In the genomic region with DNA sequence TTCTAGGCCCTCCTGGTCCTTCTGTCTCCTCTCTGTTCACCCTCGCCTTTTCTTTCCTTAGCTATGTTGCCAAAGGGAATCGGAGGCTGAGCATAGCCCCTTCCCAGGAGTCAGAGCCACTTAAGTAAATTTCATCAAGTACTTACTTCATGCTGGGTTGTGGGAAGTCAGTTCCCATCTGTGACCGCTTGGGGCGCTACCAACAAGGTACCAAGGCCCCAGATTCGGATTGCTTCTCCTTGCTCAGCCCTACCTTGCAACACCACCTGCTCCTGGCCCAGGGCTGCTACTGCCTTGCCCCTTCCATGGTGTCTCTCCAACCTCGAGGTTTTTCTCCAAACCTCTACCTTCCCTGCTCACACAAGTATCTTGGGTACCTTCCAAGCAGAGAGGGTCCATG, we compare ENCODE assay signal across 8 mouse cellular contexts. TPM values are rescaled to one million over a fixed set of nuclear protein-coding genes. Genes with fewer than 3 reads are reported as not detected.
DNase-seq lines count a peak whose midpoint lies in the region; ATAC-seq lines count a peak whose summit lies in the region.

No protein-coding gene starts in this region.

- peak; percentile 64 for ATAC-seq in megakaryocyte progenitor cell, adult 5-6 weeks (replicated peaks; ENCODE audit: poor library complexity)
- ATAC-seq in forebrain, embryonic 14.5 days = no peak
- no peak for ATAC-seq in inflammation-experienced regulatory T-cells, adult 6 months

- no peaks in the 10 kb centered on the region for H3K9me3 ChIP-seq in forebrain, embryonic 14.5 days (replicated peaks; ENCODE audit: control insufficient read depth, low read length)

- no peak overlapping the region for H3K4me3 ChIP-seq in forebrain, embryonic 14.5 days (ENCODE audit: low read depth, low read length)

- no peaks in the 10 kb centered on the region for H3K4me1 ChIP-seq in forebrain, embryonic 14.5 days (ENCODE audit: control insufficient read depth, insufficient read depth, low read length)

- H3K36me3 ChIP-seq in forebrain, embryonic 14.5 days (ENCODE audit: control insufficient read depth, insufficient read depth, low read length) = no peaks in the 10 kb centered on the region

- no peak overlapping the region for H3K27ac ChIP-seq in forebrain, embryonic 14.5 days (ENCODE audit: low read depth, low read length)

- DNase-seq in gastrocnemius, postnatal 10 days = peak; percentile 15
- no peak for DNase-seq in gastrocnemius, adult 8-10 months (ENCODE audit: low spot score in 2 of 2)
- DNase-seq in CD4-positive helper T cell, adult 2 months (ENCODE audit: low read depth, low spot score) = peak; percentile 47
- peak; percentile 31 for DNase-seq in c-Kit-negative CD71-positive TER-119-positive erythroid progenitor cells, embryonic 14.5 days (ENCODE audit: low read depth, low spot score)
- no peak for DNase-seq in forebrain, embryonic 14.5 days (ENCODE audit: low spot score)
- no peak for DNase-seq in heart, adult 11 months

- H3K9ac ChIP-seq in forebrain, embryonic 14.5 days (ENCODE audit: low read length) = no peak overlapping the region

- WGBS in forebrain, embryonic 14.5 days = 45% methylated on average over 6 of the region's 6 CpGs

- H3K27me3 ChIP-seq in forebrain, embryonic 14.5 days (replicated peaks; ENCODE audit: control insufficient read depth, insufficient read depth, low read length) = no peaks in the 10 kb centered on the region

- H3K4me2 ChIP-seq in forebrain, embryonic 14.5 days (ENCODE audit: low read length) = no peak overlapping the region

RNA-seq across cellular contexts. Expression of gene Ngef, which starts 5.3 kb away (rescaled TPM):
- total RNA-seq in gastrocnemius, postnatal 10 days (2021) = 1 to 10 TPM in 1 of 2 experiments, under 1 TPM in 1; 0.82 to 1.3 TPM
- total RNA-seq in gastrocnemius, adult 8-10 months (2022) = under 1 TPM in 3 of 4 experiments, not detected in 1; 0.13 to 0.19 (median 0.16) TPM
- total RNA-seq in megakaryocyte progenitor cell, adult 5-6 weeks (2015) = not detected in 2 replicates
- total RNA-seq in megakaryocyte progenitor cell, adult 5-6 weeks (2017) = not detected in 2 replicates
- polyA plus RNA-seq in forebrain, embryonic 14.5 days (2014; fragmentation: Nextera tagmentation; extraction: Ambion mirVana) = 8.0 and 13.8 TPM in 2 replicates
- polyA plus RNA-seq in inflammation-experienced regulatory T-cells, adult 6 months (2017; shearing (Covaris generic)) = not detected

RNA-seq across cellular contexts. Expression of gene Inpp5d, which starts 51.7 kb away (rescaled TPM):
- total RNA-seq in gastrocnemius, postnatal 10 days (2021) = 10 to 100 TPM in 1 of 2 experiments, 1 to 10 TPM in 1; 7.1 to 14.8 TPM
- 1 to 10 TPM; 1.8 to 3.9 (median 2.6) TPM for total RNA-seq in gastrocnemius, adult 8-10 months (2022)
- 57.6 and 66.3 TPM in 2 replicates for total RNA-seq in megakaryocyte progenitor cell, adult 5-6 weeks (2015)
- 67.8 and 85.6 TPM in 2 replicates for total RNA-seq in megakaryocyte progenitor cell, adult 5-6 weeks (2017)
- 3.3 and 5.3 TPM in 2 replicates for polyA plus RNA-seq in forebrain, embryonic 14.5 days (2014; fragmentation: Nextera tagmentation; extraction: Ambion mirVana)
- 100 to 1,000 TPM; 124 to 158 (median 135) TPM for polyA plus RNA-seq in inflammation-experienced regulatory T-cells, adult 6 months (2017; shearing (Covaris generic))

RNA-seq across cellular contexts. Expression of gene Neu2, which starts 58.7 kb away (rescaled TPM):
- total RNA-seq in gastrocnemius, postnatal 10 days (2021) = 10 to 100 TPM; 14.1 to 15.6 TPM
- 10 to 100 TPM in 3 of 4 experiments, 1 to 10 TPM in 1; 8.7 to 15.9 (median 12.2) TPM for total RNA-seq in gastrocnemius, adult 8-10 months (2022)
- not detected in 2 replicates for total RNA-seq in megakaryocyte progenitor cell, adult 5-6 weeks (2015)
- total RNA-seq in megakaryocyte progenitor cell, adult 5-6 weeks (2017) = not detected in 2 replicates
- 0.14 and 0.17 TPM in 2 replicates for polyA plus RNA-seq in forebrain, embryonic 14.5 days (2014; fragmentation: Nextera tagmentation; extraction: Ambion mirVana)
- polyA plus RNA-seq in inflammation-experienced regulatory T-cells, adult 6 months (2017; shearing (Covaris generic)) = not detected

Comparison
In these comparisons a context has a peak if more than half of its experiments do, and no peak if none do; other contexts are left out.
1. DNase-seq: peak in gastrocnemius, postnatal 10 days (single experiment), CD4-positive helper T cell, adult 2 months (single experiment) and c-Kit-negative CD71-positive TER-119-positive erythroid progenitor cells, embryonic 14.5 days (single experiment); none in gastrocnemius, adult 8-10 months (0 of 2), forebrain, embryonic 14.5 days (single experiment) and heart, adult 11 months (single experiment).
2. RNA of gene Neu2, which starts 58.7 kb away (total RNA-seq): 14.1 to 15.6 TPM in gastrocnemius, postnatal 10 days and 8.7 to 15.9 TPM in gastrocnemius, adult 8-10 months; not detected in megakaryocyte progenitor cell, adult 5-6 weeks; every median in the first group is over 4 times any median in the second.